Mouse (Mus musculus) mouse embryonic stem cell (cell line): ENCODE data around the gene Ms4a3.

Experiments used
- in situ Hi-C, 2 experiments: fragments of 300-500 bp; cut with MboI; formaldehyde crosslinking; loops; 1 replicate in 1 of 2; 3 replicates in 1 of 2; pipeline ENCODE4 v1.14.3; 2019 to 2020; ENCODE audit warnings: low sequenced_read_pairs in 2 of 2, low pct_unique_long_range_greater_than_20kb in 1 of 2, mixed read lengths in 1 of 2; ENCODE audit not compliant: unreplicated experiment in 1 of 2

Ms4a3 gene

GRCm38 (mm10) chr19:11640732-11641131 lies at the start of gene Ms4a3:
TSS of gene Ms4a3 (minus strand) at chr19:11640851.
- in situ Hi-C loops = no loop called here

- in situ Hi-C loops = no loop called here
These were observed 20.9 kb upstream of the Ms4a3 start for GRCm38 (mm10) chr19:11661562-11661961.

GRCm38 (mm10) chr19:11660459-11660858 lies 19.8 kb upstream of the Ms4a3 start, which contains the start of gene Oosp2:
TSS of gene Oosp2 (minus strand) at chr19:11660559.
- in situ Hi-C loops = no loop called here

- in situ Hi-C loops = no loop called here
These were observed 18.5 kb upstream of the Ms4a3 start for GRCm38 (mm10) chr19:11659142-11659541.

GRCm38 (mm10) chr19:11649564-11649963 lies 8.9 kb upstream of the Ms4a3 start:
- in situ Hi-C loops = no loop called here

- in situ Hi-C loops = no loop called here
These were observed 5.5 kb upstream of the Ms4a3 start for GRCm38 (mm10) chr19:11646166-11646565.

GRCm38 (mm10) chr19:11639038-11639437 lies 1.6 kb downstream of the Ms4a3 start:
- in situ Hi-C loops = no loop called here

- in situ Hi-C loops = no loop called here
These were observed 5.1 kb downstream of the Ms4a3 start for GRCm38 (mm10) chr19:11635572-11635971.

- in situ Hi-C loops = no loop called here
These were observed 6.3 kb downstream of the Ms4a3 start for GRCm38 (mm10) chr19:11634330-11634729.

GRCm38 (mm10) chr19:11633732-11634131 lies 6.9 kb downstream of the Ms4a3 start:
- in situ Hi-C loops = no loop called here

GRCm38 (mm10) chr19:11625231-11625630 lies 15.4 kb downstream of the Ms4a3 start:
- in situ Hi-C loops = no loop called here

- in situ Hi-C loops = no loop called here
These were observed 15.9 kb downstream of the Ms4a3 start for GRCm38 (mm10) chr19:11624800-11625199.

- in situ Hi-C loops = no loop called here
These were observed 17.1 kb downstream of the Ms4a3 start, which contains the start of gene Ms4a2 for GRCm38 (mm10) chr19:11623551-11623950. TSS of gene Ms4a2 (minus strand) at chr19:11623719.

GRCm38 (mm10) chr19:11617983-11618382 lies 22.7 kb downstream of the Ms4a3 start:
- in situ Hi-C loops = no loop called here

- in situ Hi-C loops = no loop called here
These were observed 25.8 kb downstream of the Ms4a3 start for GRCm38 (mm10) chr19:11614805-11615204.

- in situ Hi-C loops = no loop called here
These were observed 26.7 kb downstream of the Ms4a3 start for GRCm38 (mm10) chr19:11613776-11614443.

GRCm38 (mm10) chr19:11613084-11613483 lies 27.6 kb downstream of the Ms4a3 start:
- in situ Hi-C loops = no loop called here

GRCm38 (mm10) chr19:11612293-11612692 lies 28.4 kb downstream of the Ms4a3 start:
- in situ Hi-C loops = no loop called here

GRCm38 (mm10) chr19:11611541-11611945 lies 29.1 kb downstream of the Ms4a3 start:
- in situ Hi-C loops = no loop called here

- in situ Hi-C loops = loop anchor here (5.0 to 10.0 kb wide), 5 partner anchors 159 to 407 kb away; partner anchors contain the start of gene Olfr1419 (in 1 of the 2)
These were observed 32.5 kb downstream of the Ms4a3 start for GRCm38 (mm10) chr19:11608172-11608571.
